Mouse (Mus musculus): ENCODE results near the gene Tmem183a. TPM values are rescaled to one million over a fixed set of nuclear protein-coding genes. Genes with fewer than 3 reads are reported as not detected.

Tmem183a gene
- polyA plus RNA-seq, 1 experiment, result 39.4 TPM

DNA sequence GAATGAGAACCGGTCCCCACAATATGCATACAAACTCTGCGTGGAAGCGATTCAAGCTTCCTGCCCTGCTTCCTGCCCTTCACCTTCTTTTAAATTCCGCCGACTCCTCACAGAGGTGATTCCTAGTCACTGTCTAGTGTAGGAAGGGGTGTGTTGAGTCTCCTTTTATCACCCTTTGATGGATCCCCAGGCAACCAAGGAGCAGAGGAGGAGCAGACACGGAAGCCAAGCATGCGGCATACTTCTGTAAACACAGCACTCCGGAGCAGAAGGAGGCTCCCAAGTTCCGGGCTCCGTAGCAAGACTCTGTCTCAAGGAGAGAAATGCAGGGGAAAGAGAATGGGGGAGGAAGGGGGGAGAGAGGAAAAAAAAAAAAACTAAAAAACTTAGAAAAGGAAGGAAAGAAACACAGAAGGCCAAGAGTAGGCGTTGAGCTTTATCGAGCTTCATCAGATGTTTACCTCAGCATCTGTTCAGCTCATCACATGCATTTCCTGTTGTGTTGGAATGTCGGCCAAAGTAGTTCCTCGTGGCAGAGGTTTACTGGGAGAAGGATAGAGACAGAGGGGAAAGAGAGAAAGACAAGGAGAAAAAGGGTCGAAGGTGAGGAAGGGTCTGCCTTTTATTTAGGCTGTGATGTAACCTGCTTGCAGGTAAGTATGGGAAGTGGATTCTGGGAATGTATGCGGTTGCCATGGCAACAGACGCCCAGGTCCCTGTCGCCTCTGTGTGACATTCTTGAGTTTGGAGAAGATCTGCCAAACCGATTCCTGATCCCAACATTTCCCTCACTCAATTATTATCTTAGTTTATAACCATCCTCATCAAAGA is 20.2 kb upstream of the Tmem183a start:
- TF ChIP-seq POLR2A (IDR thresholded peaks at IDR 0.05; ENCODE audit: borderline replicate concordance, low read depth, low read length) (no peak), CTCF (IDR thresholded peaks at IDR 0.05; ENCODE audit: low read depth, low read length) (no peak)
- H3K4me3 ChIP-seq (ENCODE audit: insufficient read depth, low read length), result no peak overlapping the region
- no peak overlapping the region for H3K27ac ChIP-seq (ENCODE audit: insufficient read depth, low read depth, low read length)
- peaks cover 8% of the 10 kb centered on the region for H3K4me1 ChIP-seq (ENCODE audit: control insufficient read depth, insufficient read depth, low read length)

DNA sequence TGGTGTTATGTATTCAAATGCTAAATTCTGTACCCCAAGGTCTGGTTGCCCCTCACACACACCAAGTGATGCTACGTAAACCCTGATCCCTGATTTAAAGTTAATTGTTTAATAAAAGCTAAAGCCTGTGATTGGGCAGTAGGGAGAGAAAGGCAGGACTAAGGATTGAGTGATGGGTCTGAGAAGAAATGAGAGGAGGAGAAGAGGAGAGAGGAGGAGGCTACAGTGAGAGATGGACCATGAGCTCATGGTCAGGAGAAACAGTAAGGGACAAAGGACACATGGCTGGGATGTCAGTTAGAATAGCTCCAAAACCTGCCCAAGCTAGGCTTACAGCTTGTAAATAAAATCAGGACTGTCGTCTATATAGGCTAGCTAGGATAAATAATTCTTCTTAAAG is 19.3 kb upstream of the Tmem183a start:
- TF ChIP-seq CTCF (IDR thresholded peaks at IDR 0.05; ENCODE audit: low read depth, low read length) (no peak), POLR2A (IDR thresholded peaks at IDR 0.05; ENCODE audit: borderline replicate concordance, low read depth, low read length) (no peak)
- H3K4me1 ChIP-seq (ENCODE audit: control insufficient read depth, insufficient read depth, low read length), result peaks cover 8% of the 10 kb centered on the region
- no peak overlapping the region for H3K4me3 ChIP-seq (ENCODE audit: insufficient read depth, low read length)
- H3K27ac ChIP-seq (ENCODE audit: insufficient read depth, low read depth, low read length), result no peak overlapping the region

DNA sequence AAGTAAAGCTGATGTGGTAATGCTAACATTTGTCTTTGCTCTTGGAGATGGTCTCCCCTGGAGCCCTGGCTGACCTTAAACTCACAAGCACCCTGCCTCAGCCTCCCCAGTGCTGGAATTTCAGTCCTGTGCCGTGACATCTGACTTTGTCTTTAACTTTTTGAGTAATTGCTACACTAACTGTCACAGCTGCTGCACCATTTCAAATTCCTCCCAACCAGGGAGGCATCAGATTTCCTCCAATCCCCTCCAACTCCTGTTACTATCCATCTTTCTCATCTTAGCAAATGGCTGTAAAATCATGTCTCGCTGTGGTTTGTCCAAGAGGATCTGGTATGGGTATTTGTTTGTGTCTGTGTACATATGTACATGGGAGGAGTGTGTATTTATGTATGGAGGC is 12.3 kb upstream of the Tmem183a start:
- no peak for TF ChIP-seq CTCF (IDR thresholded peaks at IDR 0.05; ENCODE audit: low read depth, low read length)
- no peak for TF ChIP-seq POLR2A (IDR thresholded peaks at IDR 0.05; ENCODE audit: borderline replicate concordance, low read depth, low read length)
- Histone ChIP-seq H3K4me1 (ENCODE audit: control insufficient read depth, insufficient read depth, low read length) (no peaks in the 10 kb centered on the region), H3K4me3 (ENCODE audit: insufficient read depth, low read length) (no peak overlapping the region)

DNA sequence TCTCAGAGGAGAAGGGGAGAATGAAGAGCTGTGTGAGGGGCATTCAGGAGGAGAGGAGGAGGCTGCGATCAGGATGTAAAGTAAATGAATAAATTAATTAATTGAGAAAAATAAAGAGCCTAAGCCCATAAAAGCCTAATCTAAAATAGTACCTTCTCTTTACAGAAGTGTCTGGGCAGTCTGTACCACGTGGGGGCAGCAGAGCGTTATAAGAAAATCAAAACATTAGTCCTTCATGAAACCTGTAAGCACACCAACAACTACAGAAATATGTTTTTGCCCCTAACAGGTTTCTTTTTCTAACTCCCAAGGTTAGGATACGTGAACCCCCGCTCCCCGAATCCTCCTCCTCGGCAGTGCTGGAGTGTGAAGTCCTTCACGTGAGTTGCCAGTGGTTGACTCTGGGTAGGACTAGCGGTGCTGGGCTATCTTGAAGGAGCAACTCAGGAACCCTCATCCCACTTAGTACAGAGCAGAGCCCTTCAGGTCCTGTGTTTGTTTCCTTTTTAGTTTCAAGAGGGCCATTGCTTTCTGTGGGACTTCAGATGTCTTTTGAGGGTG is 7.1 kb upstream of the Tmem183a start:
- TF ChIP-seq CTCF (IDR thresholded peaks at IDR 0.05; ENCODE audit: low read depth, low read length) (no peak), POLR2A (IDR thresholded peaks at IDR 0.05; ENCODE audit: borderline replicate concordance, low read depth, low read length) (no peak)
- H3K27ac ChIP-seq (ENCODE audit: insufficient read depth, low read depth, low read length), result no peak overlapping the region
- H3K4me1 ChIP-seq (ENCODE audit: control insufficient read depth, insufficient read depth, low read length), result no peaks in the 10 kb centered on the region
- H3K4me3 ChIP-seq (ENCODE audit: insufficient read depth, low read length), result no peak overlapping the region

More for the DNA sequence above, 12.3 kb upstream of the Tmem183a start:
- H3K27ac ChIP-seq (ENCODE audit: insufficient read depth, low read depth, low read length), result no peak overlapping the region

DNA sequence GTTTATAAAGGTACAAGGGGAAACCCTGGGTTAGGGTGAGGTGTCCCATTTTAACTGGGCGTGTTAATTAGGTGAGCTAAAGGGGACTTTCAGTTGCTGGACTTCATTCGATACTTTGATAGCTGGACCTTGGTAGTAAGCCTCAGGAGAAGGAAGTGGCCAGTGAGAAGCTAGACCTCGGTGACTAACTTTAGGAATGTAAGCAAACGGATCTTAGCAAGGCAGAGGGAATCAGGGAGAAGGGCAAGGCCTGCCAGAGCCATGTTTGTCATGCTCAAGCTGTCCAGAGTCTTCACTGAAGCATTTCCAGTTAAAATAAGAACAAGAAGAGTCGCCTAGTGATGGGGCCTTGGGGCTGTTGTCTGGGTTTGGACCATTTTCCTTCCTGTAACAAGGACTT is 3.7 kb upstream of the Tmem183a start:
- Histone ChIP-seq H3K4me1 (ENCODE audit: control insufficient read depth, insufficient read depth, low read length) (peaks cover 3% of the 10 kb centered on the region; the same call in 1 of the 2 replicates), H3K4me3 (ENCODE audit: insufficient read depth, low read length) (no peak overlapping the region), H3K27ac (ENCODE audit: insufficient read depth, low read depth, low read length) (no peak overlapping the region)
- no peak for TF ChIP-seq POLR2A (IDR thresholded peaks at IDR 0.05; ENCODE audit: borderline replicate concordance, low read depth, low read length)
- TF ChIP-seq CTCF (IDR thresholded peaks at IDR 0.05; ENCODE audit: low read depth, low read length), result no peak

DNA sequence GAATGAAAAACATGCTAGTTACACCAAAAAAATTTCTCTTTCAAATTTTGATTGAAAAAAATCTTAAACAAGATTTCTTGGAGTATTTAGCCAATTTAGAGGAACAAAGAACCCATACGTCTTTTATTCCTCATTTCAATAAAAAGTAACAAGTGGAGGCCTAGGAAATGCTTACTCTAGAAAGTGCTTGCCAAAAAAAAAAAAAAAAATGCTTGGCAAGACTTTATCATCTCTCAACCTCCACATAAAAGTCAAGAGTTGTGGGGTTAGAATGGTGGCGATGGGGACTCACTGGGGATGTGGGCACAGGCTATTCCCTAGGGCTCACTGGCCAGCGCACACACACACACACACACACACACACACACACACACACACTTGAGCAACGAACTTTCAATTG is 1.4 kb upstream of the Tmem183a start:
- no peak overlapping the region for H3K27ac ChIP-seq (ENCODE audit: insufficient read depth, low read depth, low read length)
- no peak for TF ChIP-seq CTCF (IDR thresholded peaks at IDR 0.05; ENCODE audit: low read depth, low read length)
- no peak for TF ChIP-seq POLR2A (IDR thresholded peaks at IDR 0.05; ENCODE audit: borderline replicate concordance, low read depth, low read length)
- no peak overlapping the region for H3K4me3 ChIP-seq (ENCODE audit: insufficient read depth, low read length)
- peaks cover 7% of the 10 kb centered on the region for H3K4me1 ChIP-seq (ENCODE audit: control insufficient read depth, insufficient read depth, low read length)

DNA sequence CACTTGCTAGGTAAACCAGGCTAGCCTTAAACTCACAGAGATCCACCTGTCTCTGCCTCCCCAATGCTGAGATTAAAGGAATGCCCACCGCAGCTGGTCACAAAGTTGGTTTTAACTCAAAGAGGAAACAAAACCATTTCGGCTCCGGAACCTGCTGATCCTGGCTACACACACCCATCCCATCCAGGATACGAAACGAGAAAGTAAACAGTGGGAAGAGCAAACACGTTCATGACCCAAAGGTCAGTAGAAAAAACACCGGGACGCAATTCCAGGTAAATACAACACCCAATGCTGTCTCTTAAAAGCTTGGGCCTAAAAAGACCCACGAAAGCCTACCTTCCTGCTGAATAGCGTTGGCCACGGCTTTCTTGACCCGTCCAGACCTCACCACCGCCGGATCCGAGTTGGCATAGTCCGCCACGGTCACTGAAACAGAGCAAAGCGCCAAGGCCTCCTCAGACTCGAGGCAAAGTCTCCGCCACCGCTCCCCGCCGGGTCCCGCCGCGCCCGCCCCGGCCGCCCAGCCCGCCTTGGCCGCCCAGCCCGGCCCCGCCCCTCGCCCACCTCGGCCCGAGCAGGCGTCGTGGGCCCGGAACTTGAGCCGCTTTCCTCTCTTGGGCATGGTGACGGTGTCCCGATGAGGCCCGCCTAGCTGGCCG is 453 bp downstream of the Tmem183a start:
- H3K4me3 ChIP-seq (ENCODE audit: insufficient read depth, low read length), result peak overlapping the region; percentile 98
- H3K27ac ChIP-seq (ENCODE audit: insufficient read depth, low read depth, low read length), result peak overlapping the region; percentile 65
- peaks cover 7% of the 10 kb centered on the region for H3K4me1 ChIP-seq (ENCODE audit: control insufficient read depth, insufficient read depth, low read length)
- TF ChIP-seq POLR2A (IDR thresholded peaks at IDR 0.05; ENCODE audit: borderline replicate concordance, low read depth, low read length), result no peak

DNA sequence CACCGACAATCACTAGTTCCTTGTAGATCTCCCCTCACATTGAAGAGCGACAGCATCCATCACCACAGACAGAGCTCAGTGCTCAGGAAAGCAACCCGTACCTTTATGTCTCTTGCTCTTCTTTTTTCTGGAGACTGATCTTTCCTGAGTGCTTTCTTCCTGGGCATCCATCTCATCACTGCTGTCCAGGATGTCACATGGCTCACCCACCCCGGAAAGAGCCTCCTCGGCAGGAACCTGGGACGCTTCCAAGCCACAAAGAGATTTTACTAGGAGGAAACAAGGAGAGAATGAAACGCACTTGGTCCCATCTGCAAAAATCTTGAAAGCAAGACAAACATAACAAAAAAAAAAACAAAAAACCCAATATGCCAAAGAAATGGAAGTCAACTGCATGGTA is 1.1 kb downstream of the Tmem183a start:
- peaks cover 7% of the 10 kb centered on the region for H3K4me1 ChIP-seq (ENCODE audit: control insufficient read depth, insufficient read depth, low read length)
- H3K4me3 ChIP-seq (ENCODE audit: insufficient read depth, low read length), result peak overlapping the region; percentile 98
- H3K27ac ChIP-seq (ENCODE audit: insufficient read depth, low read depth, low read length), result peak overlapping the region; percentile 65
- TF ChIP-seq CTCF (IDR thresholded peaks at IDR 0.05; ENCODE audit: low read depth, low read length) (no peak), POLR2A (IDR thresholded peaks at IDR 0.05; ENCODE audit: borderline replicate concordance, low read depth, low read length) (no peak)

DNA sequence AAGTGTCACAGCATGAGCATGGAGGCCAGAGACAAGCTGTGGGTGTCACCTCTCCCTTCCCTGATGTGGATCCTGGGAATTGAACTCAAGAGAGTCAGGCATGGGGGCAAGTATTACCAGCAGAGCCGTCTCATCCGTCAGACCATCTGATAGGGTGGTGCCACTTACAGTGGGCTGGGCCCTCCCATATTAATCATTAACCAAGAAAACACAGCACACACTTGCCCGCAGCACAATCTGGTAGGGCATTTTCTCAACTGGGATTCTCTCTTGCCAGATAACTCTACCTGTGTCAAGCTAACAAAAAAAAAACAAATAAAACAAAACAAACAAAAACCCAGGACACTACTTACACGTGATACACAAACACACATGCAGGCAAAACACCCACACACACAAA is 4.3 kb downstream of the Tmem183a start:
- TF ChIP-seq CTCF (IDR thresholded peaks at IDR 0.05; ENCODE audit: low read depth, low read length) (no peak), POLR2A (IDR thresholded peaks at IDR 0.05; ENCODE audit: borderline replicate concordance, low read depth, low read length) (no peak)
- no peak overlapping the region for H3K27ac ChIP-seq (ENCODE audit: insufficient read depth, low read depth, low read length)
- H3K4me3 ChIP-seq (ENCODE audit: insufficient read depth, low read length), result no peak overlapping the region
- peaks cover 7% of the 10 kb centered on the region for H3K4me1 ChIP-seq (ENCODE audit: control insufficient read depth, insufficient read depth, low read length)

DNA sequence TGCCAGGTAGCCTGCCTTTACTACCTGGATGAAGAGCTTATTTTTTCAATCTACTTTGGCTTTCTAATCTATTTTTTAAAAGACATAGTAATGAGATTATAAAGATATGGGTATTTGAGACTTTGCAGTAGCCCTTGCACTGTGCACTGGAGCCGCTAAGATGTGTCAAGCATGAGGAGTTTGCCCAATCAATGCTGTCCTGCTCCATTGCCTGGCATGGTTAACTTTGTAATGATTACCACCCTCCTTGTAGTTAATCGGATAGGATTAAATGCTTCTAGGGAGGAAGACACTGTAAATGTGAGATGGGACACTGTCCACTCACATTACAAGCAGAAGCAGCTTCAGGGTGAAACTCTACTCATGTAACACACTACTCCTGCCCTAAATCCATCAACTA is 8.5 kb downstream of the Tmem183a start:
- Histone ChIP-seq H3K4me3 (ENCODE audit: insufficient read depth, low read length) (no peak overlapping the region), H3K27ac (ENCODE audit: insufficient read depth, low read depth, low read length) (no peak overlapping the region), H3K4me1 (ENCODE audit: control insufficient read depth, insufficient read depth, low read length) (no peaks in the 10 kb centered on the region)
- TF ChIP-seq POLR2A (IDR thresholded peaks at IDR 0.05; ENCODE audit: borderline replicate concordance, low read depth, low read length) (no peak), CTCF (IDR thresholded peaks at IDR 0.05; ENCODE audit: low read depth, low read length) (no peak)
